Mouse (Mus musculus): ENCODE data around the gene Cst9.

The Cst9 gene

GRCm38 (mm10) chr2:148834912-148835311 lies at the start of gene Cst9:
TSS of gene Cst9 (plus strand) at chr2:148835147.
- DNase-seq, result no peak

GRCm38 (mm10) chr2:148789142-148789541 lies 45.8 kb upstream of the Cst9 start, which contains the start of gene Cst12:
TSS of gene Cst12 (plus strand) at chr2:148789361.
- no peak for DNase-seq

- DNase-seq, result no peak
Measured at GRCm38 (mm10) chr2:148798485-148798884, 36.5 kb upstream of the Cst9 start, which contains the start of gene Cst8. TSS of gene Cst8 (plus strand) at chr2:148798785.

GRCm38 (mm10) chr2:148801491-148801921 lies 33.4 kb upstream of the Cst9 start:
- peak; percentile 9 to 52 for DNase-seq

GRCm38 (mm10) chr2:148806696-148807095 lies 28.3 kb upstream of the Cst9 start:
- no peak for DNase-seq

DNA sequence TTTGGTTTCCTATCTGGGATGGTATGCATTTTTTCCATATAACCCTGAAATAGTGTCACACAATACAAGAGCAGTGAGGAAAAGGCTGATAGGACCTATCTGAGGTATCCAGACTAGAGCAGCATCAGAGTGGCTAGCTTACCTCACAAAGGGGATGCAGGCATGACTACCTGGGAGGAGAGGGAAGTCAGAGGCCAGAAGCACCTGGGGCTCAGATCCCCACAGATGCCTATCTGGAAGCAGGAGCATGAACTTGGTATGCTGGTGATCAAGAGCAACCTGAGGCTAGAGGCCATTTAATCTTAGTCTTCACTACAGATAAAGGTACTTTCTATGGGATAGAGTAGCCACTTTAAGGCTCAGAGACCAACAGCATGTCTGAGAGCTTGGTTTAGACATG lies 15.0 kb upstream of the Cst9 start, which contains the start of gene Cst13:
Cst13 (plus strand) TSS at position 173 of the 400 bp plus-strand sequence.
- DNase-seq, result no peak

- DNase-seq, result no peak
Measured at GRCm38 (mm10) chr2:148825986-148826385, 9.0 kb upstream of the Cst9 start.

DNA sequence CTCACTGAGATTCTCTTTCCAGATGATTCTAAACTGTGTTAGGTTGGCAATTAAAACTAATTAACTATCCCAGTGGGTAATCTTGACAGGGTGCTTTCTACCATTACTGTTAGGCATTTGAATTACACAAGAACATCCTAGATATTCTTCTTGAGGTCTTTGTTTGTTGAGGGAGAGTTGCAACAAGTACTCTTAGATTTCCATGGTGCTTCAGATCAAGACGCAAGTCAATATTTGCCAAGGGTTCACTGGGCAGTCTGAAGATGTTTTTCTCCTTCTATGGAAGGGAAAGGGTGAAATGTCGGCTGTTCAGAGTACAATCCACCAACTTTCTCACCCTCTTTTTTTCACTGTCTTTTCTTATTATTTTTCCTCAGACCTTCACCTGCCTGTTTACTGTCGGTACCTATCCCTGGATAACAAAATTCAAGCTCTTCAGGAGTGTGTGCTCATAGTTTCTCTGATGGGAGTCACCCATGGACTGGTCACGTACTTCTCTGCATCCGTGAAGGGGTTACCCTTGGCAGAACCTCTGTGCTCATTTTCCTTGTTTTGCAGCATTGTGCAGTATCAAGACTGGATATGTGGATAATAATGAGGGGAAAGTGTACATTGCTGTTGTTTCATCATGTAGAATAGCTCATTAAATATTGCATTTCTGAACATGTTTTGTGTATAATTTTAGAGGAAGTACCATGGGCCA lies 3.3 kb downstream of the Cst9 start:
- no peak for DNase-seq

GRCm38 (mm10) chr2:148839224-148839623 lies 4.3 kb downstream of the Cst9 start:
- no peak for DNase-seq

GRCm38 (mm10) chr2:148851116-148851906 lies 16.4 kb downstream of the Cst9 start:
- peak; percentile 67 to 90 for DNase-seq

DNA sequence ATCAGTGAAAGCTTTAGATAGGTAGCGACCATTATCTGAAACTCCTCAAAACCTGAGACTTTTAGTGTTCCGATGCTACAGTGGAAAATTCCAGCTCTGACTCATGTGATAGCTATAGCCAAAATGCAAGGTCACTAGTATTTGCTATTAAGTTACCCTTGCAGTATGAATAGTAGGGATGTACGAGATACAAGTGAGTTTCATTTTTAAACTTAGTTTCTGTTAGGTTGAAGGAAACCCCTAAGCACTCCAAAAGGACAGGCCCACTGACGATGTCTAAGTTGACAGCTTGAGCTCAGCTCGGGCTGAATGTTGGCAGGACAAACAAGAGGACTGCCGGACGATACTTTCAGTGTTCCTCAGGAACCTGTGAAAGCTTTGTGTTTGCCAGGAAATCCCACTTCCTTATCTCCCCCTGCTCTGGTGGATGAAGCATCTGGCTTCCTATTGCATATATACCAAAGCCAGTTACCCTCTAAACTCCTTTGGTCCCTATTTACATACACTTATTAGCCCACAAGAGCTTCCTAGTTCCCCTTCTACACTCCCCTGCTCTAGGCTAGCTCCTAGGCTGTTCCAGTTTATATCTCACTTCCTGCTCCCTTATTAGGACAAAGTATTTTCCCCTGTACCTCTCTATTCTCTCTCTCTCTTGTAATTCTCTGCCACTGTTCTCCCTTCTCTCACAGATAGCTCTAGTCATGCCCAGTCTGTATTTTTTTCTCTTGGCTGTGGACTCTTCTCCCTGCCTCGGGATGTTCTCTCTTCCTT lies 21.9 kb downstream of the Cst9 start:
- no peak for DNase-seq

- DNase-seq, result no peak
Measured at GRCm38 (mm10) chr2:148857506-148857905, 22.6 kb downstream of the Cst9 start.

GRCm38 (mm10) chr2:148860993-148861392 lies 26.0 kb downstream of the Cst9 start:
- no peak for DNase-seq

- DNase-seq, result no peak
Measured at GRCm38 (mm10) chr2:148861693-148862092, 26.7 kb downstream of the Cst9 start.

GRCm38 (mm10) chr2:148864966-148865365 lies 30.0 kb downstream of the Cst9 start, which contains the start of gene 9230104L09Rik:
TSS of gene 9230104L09Rik (minus strand) at chr2:148865038.
- DNase-seq, result no peak

DNA sequence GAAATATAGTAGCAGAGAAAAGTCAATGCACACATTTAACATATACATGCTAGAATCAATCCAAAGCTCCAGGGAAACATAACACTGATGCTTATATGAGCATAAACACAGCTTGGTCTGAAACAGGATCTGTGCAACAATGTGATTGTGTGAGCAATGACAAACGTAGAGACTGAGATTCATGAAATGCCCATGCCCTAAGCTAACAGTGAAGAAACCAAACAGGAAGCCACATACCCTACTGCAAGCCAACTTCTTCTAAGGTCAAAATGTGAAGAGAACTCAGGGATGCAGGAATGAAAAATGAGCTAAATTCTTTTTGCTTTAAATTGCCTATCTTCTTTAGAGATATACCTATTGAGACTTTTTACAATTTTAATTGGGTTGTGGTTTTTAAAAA lies 34.0 kb downstream of the Cst9 start:
- no peak for DNase-seq

DNA sequence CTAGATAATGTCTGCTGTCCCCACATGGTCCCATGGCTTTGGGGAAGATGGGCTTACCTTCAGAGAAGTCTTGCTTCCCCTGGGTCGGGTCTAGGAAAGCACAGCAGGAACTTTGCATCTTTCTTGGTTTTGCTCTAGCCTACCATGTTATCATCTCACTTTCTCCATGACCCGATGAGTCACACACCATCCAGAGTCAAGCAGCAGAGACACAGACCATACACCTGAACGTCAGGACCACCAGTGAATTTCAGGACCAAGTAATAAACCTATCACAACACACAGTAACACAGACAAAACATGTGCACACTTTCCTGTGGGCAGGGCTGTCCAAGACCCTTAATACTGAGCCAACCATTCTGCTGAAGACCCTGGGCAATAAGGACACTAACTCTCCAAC lies 35.6 kb downstream of the Cst9 start:
- DNase-seq, result no peak

DNA sequence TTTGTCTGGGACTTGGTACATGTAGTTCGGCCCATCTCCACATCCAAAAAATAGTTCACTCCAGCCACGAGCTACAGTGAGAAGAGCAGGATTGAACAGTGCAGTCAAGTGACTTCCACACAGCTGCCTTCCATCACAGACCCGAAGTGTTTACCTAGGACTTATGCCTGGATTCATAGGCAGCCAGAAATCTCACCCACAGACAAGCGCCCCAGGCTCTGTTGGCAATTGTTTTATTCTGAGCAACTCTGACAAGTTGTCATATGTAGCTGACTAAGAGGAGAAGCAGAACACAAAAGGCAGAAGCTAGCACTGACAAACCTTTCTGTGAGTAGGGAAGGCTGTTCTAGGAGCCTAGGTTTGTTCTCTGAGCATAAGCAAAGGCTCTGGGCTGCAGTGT lies 37.9 kb downstream of the Cst9 start:
- no peak for DNase-seq

DNA sequence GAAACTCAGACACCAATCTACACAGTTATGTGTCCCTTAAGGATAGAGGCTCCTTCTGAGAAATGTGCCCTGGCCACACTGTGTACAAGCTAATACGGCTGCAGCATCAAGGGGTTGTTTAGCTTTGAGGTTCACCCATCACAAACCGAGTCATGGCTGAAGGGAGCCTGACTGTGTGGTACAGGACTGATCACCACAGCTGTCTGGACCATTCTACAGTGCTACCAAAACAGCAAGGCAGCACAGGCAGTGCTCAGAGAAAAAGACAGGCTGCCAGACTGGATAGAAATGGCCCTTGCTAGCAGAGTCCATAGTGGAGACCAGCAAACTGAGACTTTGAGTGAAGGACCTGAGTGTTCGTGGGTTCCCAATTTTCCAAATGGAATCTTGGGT lies 39.3 kb downstream of the Cst9 start:
- no peak for DNase-seq

GRCm38 (mm10) chr2:148874617-148875334 lies 39.8 kb downstream of the Cst9 start:
- DNase-seq, result peak; percentile 40 to 52

- DNase-seq, result peak; percentile 97
Measured at GRCm38 (mm10) chr2:148875335-148875811, 40.4 kb downstream of the Cst9 start, which contains the start of gene Cst3. TSS of gene Cst3 (minus strand) at chr2:148875692.
